ENCODE assay signal across 20 mouse cellular contexts in genomic region chr16:91188304-91188703, GRCm38 (mm10). TPM values are rescaled to one million over a fixed set of nuclear protein-coding genes. Genes with fewer than 3 reads are reported as not detected.
"Had no signal": no experiment of that assay in that cellular context is flagged by ENCODE, and none has a peak within 500 bp of the region (broad histone marks: within the 10 kb centered on the region; RNA-seq: fewer than 3 reads in every experiment).

No protein-coding gene starts in this region.

- DNase-seq: lung, adult 18-20 months; lung, embryonic 14.5 days; lung, postnatal 10 days; right cerebral cortex, postnatal 14 days; spleen, adult 18-20 months; thymus, adult 18-20 months; thymus, postnatal 14 days; thymus, postnatal 36 days had no signal

- H3K4me3 ChIP-seq: megakaryocyte, embryonic 14.5 days; midbrain, embryonic 13.5 days; midbrain, embryonic 15.5 days; neural tube, embryonic 12.5 days had no signal

- H3K27ac ChIP-seq: macrophage; midbrain, embryonic 13.5 days; midbrain, embryonic 15.5 days; neural tube, embryonic 12.5 days had no signal

- H3K36me3 ChIP-seq: midbrain, embryonic 13.5 days; midbrain, embryonic 15.5 days; neural tube, embryonic 12.5 days had no signal

RNA-seq across cellular contexts. Expression of gene Olig2, which starts 37.0 kb away (rescaled TPM):
- total RNA-seq: megakaryocyte progenitor cell, adult 5-6 weeks; monocyte, adult 5-6 weeks; neutrophil, adult 5-6 weeks had no signal
- polyA plus RNA-seq: liver, embryonic 16.5 days; lung, embryonic 14.5 days; lung, embryonic 16.5 days; macrophage; stomach, embryonic 14.5 days; stomach, embryonic 16.5 days had no signal
